Mouse (Mus musculus): Measurements from ENCODE around the gene Asb6.

The Asb6 gene

DNA sequence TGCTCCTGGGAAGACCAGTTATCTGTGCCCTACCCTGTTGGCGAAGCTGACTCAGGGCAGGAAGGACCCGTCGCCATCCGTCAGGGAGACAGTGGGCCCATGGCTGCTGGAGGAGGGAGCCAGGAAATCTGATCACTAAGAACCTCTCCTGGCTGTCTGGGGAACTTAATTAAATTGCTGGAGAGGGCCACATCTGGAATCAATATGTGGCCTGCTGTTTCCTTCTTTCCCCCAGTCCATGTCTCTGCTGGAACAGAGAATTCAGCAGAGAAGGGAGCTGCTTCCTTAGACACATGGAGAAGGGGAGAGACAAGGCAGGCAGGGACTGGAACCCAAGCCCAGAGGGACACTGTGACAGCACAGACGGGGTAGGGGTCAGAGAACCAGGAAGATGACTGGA, 3.5 kb upstream of the Asb6 start:
- DNase-seq, result no peak

- peak; percentile 50 to 65 for DNase-seq
Measured at GRCm38 (mm10) chr2:30829315-30829714, 818 bp downstream of the Asb6 start.

DNA sequence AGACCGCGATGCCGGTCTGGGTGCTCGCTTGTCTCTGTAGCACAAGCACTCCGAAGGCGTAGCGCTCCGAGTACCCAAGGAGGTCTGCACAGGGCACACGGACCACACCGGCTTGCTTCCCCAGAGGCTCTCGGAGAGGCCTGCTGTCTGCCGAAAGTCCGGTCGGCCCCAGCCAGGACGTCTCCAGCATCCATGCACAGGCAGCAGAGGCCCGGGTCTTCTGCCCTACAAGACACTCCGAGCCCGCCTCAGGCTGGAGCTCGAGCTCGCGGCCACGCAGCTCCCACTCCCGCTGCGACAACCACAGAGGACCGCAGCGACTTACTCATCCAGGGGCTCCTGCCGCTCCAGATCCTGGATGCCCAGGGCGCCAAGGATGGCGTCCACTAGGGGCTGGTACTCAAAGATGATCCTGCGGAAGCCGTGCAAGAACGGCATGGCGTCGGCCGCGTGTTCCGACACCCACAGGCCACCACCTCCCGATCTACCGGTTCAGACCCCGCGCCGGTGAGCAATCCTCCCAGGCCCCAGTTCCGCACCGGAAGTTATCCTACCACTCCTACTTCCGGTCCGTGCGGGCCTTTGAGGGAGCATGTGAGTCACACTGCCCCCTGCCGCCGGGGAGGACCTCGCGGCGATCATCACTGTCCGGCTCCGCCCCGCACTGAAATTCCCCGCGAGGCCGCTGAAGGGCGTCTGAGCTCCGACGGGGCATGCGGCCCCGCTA, 2.2 kb downstream of the Asb6 start:
- DNase-seq, result peak; percentile 95 to 98

GRCm38 (mm10) chr2:30826825-30827748, 3.0 kb downstream of the Asb6 start:
- DNase-seq, result peak; percentile 72 to 75

DNA sequence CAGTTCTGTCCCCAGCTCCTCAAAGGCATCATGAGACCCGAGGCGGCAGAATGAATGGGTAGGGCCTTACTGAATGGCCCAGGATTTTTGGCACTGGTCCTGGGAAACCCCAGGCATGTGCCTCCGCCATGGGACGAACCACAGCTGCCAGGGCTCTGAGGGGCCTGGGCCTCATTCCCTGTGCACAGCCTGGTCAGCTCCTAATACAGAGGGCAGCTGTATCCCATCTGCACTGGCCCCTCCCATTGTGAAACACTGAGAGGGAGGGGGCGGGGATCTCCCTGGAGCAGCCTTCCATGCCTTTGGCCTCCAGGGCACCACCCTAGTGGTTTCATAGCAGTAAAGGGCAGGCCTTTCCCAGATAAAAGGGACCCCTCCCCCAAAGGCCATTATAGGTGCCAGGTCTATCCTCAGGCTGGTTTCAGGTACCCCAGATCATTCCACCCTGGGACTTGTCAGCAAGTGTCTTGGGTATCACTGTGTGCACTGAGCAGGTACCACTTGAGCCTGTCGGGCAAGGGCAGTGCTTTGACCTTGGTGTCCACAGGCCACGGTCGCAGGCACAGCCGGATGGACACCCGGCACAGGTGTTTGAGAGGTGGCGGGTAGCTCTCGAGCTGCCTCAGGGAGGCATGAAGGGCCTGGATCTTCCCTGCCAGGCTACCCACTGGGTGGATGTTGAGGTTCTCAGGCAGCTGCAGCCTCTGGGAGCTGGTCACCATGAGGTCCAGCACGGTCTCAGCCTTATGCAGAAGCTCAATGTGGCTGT, 6.6 kb downstream of the Asb6 start:
- DNase-seq, result peak; percentile 80 to 94

DNA sequence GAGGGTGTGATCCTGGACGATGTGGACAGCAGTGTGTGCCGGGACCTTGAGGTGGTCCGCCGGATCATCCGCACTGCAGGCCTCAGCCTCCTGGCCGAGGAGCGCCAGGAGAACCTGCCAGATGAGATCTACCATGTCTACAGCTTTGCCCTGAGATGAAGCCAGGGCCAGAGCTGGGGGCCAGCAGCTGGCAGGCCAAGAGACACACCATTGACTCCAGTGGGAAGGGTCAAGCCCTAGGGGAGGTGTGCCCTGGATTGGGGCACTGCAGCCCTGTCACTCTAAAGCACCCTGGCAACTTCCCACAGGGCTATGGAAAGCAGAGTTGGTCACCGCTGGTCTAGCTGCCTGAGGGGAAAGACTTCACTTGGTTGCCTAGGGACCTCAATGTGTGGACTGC, 7.7 kb downstream of the Asb6 start:
- DNase-seq, result no peak

DNA sequence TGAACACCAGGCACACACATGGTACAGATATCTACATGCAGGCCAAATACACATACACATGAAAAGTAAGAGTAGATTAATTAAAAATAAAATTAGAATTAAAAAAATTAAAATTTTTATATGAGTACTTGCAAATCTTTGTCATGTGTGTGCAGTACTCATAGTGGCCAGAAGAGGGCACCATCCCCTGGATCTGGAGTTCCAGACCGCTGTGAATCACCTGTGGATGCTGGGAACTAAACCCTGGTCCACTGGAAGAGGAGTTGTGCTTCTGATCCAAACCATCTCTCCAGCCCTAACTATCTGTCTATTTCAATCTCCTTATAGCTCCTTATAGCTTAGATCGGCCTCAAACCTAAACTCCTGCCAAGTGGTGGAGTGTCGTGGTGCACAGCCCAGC, 9.1 kb downstream of the Asb6 start:
- no peak for DNase-seq

- DNase-seq, result no peak
Measured at GRCm38 (mm10) chr2:30819873-30820272, 10.3 kb downstream of the Asb6 start.

GRCm38 (mm10) chr2:30816383-30816782, 13.8 kb downstream of the Asb6 start:
- no peak for DNase-seq

DNA sequence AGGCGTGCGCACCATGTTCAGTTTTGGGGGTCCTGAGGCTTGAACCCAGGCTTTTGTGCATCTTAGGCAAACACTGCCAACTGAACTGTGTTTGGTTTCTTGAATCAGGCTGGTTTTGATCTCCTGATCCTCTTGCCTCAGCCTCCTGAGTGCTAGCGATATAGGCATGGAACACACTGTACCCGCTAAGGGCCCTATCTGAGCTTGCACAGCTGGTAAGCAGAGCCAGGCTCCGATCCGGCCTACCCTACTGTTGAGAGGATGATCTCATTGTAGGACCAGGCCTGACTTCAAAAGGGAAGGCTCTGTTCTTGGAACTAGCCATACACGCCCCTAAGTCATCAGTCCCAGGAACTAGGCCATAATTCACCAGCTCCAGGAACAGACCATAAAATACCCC, 19.6 kb downstream of the Asb6 start:
- no peak for DNase-seq

GRCm38 (mm10) chr2:30809503-30809902, 20.6 kb downstream of the Asb6 start:
- DNase-seq, result peak in 1 of 2 experiments; percentile 56

GRCm38 (mm10) chr2:30808296-30808655, 21.9 kb downstream of the Asb6 start:
- DNase-seq, result no peak

DNA sequence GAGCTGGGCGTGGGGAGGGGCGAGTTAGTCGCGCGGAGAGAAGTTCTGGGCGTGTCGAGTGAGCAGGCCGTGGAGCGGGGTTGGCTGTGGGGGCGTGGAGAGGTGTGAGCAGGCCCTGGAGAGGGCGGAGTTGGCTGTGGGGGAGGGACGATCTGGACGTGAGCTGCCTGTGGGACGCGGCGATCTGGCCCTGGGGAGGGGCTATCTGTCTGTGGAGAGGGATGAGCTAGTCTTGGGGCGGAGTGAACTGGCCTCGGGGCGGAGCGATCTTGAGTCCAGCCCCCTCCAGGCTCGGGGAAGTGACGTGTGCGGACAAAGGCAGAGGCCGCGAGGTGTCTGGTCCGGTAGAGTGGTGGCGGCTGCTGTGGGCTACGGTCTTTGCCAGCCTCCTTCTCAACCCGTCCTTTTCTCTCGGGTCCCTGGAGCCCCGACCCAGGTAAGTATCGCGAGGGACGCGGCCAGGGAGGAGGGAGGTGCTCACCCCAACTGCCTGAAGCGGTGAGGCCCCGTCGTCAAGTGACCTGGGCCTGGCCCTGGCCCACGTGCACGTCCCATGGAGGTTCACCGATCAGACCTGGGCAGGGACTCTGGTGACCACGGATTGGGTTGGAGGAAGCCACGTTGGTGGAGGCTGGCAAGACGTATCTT, 22.4 kb downstream of the Asb6 start, which contains the start of gene Ntmt1:
Ntmt1 (plus strand) TSS at position 179 of the 648 bp plus-strand sequence.
- DNase-seq, result peak; percentile 100

- no peak for DNase-seq
Measured at GRCm38 (mm10) chr2:30807147-30807647, 22.9 kb downstream of the Asb6 start.

- no peak for DNase-seq
Measured at GRCm38 (mm10) chr2:30805983-30806382, 24.1 kb downstream of the Asb6 start.

DNA sequence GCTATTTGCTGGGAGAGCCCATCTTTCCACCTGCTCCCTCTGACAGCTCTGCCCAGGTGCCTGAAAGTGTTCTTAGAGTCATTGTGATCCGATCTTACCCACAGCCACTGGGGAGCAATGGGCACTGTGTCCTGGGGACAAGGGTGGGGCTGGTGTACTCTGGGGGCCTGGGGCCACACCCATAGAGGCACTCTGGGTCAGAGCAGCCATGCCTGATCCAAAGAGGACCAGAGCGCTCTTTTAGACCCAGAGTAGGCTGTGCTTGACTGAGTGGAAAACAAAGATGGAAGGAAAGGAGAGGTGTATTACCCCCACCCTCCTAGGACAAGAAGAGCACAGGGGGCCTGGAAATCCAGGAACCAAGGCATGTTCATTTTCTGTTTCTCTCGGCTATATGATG, 26.5 kb downstream of the Asb6 start, which contains the start of gene 1700001O22Rik:
1700001O22Rik (minus strand) TSS at position 58 of the 400 bp plus-strand sequence.
- no peak for DNase-seq

- peak; percentile 45 to 53 for DNase-seq
Measured at GRCm38 (mm10) chr2:30801067-30801852, 28.9 kb downstream of the Asb6 start.

GRCm38 (mm10) chr2:30800671-30801066, 29.5 kb downstream of the Asb6 start:
- no peak for DNase-seq

DNA sequence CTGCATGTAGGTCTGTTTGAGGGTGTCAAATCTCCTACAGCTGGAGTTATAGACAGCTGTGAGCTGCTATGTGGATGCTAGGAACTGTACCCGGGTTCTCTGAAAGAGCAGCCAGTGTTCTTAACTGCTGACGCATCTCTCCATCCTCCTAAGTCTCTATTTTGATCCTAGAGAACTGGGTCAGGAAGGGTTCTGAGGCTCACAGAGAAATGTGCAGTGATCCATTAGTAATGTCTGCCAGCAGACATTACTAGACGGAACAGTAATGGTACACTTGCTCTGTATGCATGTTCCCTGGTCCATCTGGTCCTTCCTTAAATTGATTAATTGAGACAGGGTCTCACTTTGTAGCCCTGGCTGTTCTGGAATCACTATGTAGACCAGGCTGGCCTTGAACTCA, 30.7 kb downstream of the Asb6 start:
- no peak for DNase-seq

GRCm38 (mm10) chr2:30796382-30796781, 33.8 kb downstream of the Asb6 start:
- DNase-seq, result peak; percentile 83 to 88

DNA sequence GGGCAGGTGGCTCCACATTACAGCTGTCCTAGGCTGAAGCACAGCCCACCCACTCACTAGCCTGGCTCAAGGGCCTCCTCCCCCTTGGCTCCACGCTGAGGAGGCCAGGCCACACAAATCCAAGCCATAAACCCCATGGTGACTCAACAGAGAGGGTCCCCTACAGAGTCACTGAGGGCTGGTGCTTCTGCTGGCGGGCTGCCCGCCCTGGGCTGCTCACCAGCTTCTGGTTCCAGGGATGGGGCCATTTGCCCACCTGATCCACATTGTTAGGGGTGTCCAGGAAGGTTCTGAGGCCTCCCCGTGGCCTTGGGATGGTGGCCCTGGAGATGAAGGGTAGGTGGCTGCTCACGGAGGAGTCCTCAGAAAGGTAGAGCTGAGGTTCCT, 34.3 kb downstream of the Asb6 start:
- DNase-seq, result peak in 1 of 2 experiments; percentile 41
